Mouse (Mus musculus): Measurements from ENCODE around the gene Crygd. TPM values are rescaled to one million over a fixed set of nuclear protein-coding genes. Genes with fewer than 3 reads are reported as not detected.

Crygd gene
- total and polyA plus RNA-seq, 3 experiments: not detected

DNA sequence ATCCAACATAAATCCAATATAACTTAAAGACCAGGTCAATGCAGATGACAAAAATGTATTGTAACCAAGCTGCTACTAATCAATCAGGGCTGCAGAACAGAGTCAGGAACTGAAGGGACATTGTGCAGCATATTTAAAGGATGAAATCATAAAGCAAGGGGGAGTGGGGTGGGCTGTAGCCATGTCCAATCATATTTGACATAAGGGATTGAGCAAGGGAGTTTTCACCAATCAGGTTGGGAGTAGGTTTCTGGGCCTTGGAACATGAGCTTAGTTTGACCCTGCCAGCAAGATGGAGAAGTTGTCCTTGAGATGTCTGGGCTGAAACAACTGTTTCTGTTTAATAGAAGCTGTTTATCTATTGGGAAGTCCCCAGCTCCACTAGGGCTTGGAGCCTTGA, 30.6 kb downstream of the Crygd start, which contains the start of gene Akr1cl:
Gene Akr1cl, minus strand, starts transcription at position 119 of the 400 bp plus-strand sequence.
- H3K79me2 ChIP-seq (replicated peaks; ENCODE audit: control insufficient read depth, extremely low read depth, insufficient read depth, poor library complexity, severe bottlenecking): no peaks in the 10 kb centered on the region
- no peak within 1 kb of the TSS for H3K4me3 ChIP-seq (replicated peaks in 1 of 3; ENCODE audit: low read depth in 2 of 3, low read length in 2 of 3, poor library complexity in 1 of 3)
- TF ChIP-seq ZNF384 (IDR thresholded peaks at IDR 0.05; ENCODE audit: low read depth, low read length) (no peak), MAZ (IDR thresholded peaks at IDR 0.05; ENCODE audit: low read depth, low read length) (no peak), SMC3 (IDR thresholded peaks at IDR 0.05; ENCODE audit: low read depth, low read length) (no peak), SIN3A (IDR thresholded peaks at IDR 0.05; ENCODE audit: low read length) (no peak), JUN (IDR thresholded peaks at IDR 0.05; ENCODE audit: insufficient read depth, low read depth, low read length) (no peak)
- dilution Hi-C loops (cut with MboI; ENCODE audit: extremely low pct_ligation_motif_present, extremely low pct_unique_long_range_greater_than_20kb, low sequenced_read_pairs): no loop called here
- no peaks in the 10 kb centered on the region for H3K36me3 ChIP-seq (replicated peaks in 1 of 2; ENCODE audit: control insufficient read depth in 1 of 2, insufficient read depth in 1 of 2, low read length in 1 of 2)
- in situ Hi-C loops (cut with MboI; ENCODE audit: low pct_ligation_motif_present, low pct_unique_long_range_greater_than_20kb, low sequenced_read_pairs): no loop called here
- no peak for DNase-seq (ENCODE audit: extremely low read depth)
- no peak within 1 kb of the TSS for H3K27ac ChIP-seq (ENCODE audit: insufficient read depth, low read depth)
- no peak within 1 kb of the TSS for H3K9ac ChIP-seq (ENCODE audit: insufficient read depth, low read depth)
- no peaks in the 10 kb centered on the region for H3K27me3 ChIP-seq (replicated peaks)
- H3K9me3 ChIP-seq (replicated peaks; ENCODE audit: low read length): no peaks in the 10 kb centered on the region
- H3K4me1 ChIP-seq (ENCODE audit: control insufficient read depth in 1 of 2, insufficient read depth in 2 of 2): no peaks in the 10 kb centered on the region; a peak in 1 of 4 replicates
- no peak within 1 kb of the TSS for H3K4me2 ChIP-seq (ENCODE audit: insufficient read depth, low read depth, poor library complexity, severe bottlenecking)

DNA sequence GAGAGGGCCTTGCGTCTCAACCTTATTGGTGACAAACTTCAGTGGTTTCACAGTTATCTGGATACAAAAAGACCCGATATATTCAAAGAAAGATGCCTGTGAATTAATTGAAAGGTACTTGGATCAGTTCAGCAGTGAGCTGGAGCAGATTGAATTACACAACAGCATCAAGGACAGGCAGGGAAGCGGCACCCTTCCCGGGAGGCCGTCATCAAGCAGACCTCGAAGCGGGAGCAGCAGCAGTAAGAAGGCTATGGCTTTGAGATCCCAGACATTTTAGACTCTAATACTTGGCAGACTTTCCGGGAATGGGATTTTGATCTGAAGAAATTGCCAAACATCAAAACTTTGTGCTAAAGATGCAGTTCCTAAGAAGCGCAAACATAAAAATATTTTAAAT, 35.0 kb downstream of the Crygd start:
- H3K27me3 ChIP-seq (replicated peaks): no peaks in the 10 kb centered on the region
- in situ Hi-C loops (cut with MboI; ENCODE audit: low pct_ligation_motif_present, low pct_unique_long_range_greater_than_20kb, low sequenced_read_pairs) (no loop called here), dilution Hi-C loops (cut with MboI; ENCODE audit: extremely low pct_ligation_motif_present, extremely low pct_unique_long_range_greater_than_20kb, low sequenced_read_pairs) (no loop called here)

DNA sequence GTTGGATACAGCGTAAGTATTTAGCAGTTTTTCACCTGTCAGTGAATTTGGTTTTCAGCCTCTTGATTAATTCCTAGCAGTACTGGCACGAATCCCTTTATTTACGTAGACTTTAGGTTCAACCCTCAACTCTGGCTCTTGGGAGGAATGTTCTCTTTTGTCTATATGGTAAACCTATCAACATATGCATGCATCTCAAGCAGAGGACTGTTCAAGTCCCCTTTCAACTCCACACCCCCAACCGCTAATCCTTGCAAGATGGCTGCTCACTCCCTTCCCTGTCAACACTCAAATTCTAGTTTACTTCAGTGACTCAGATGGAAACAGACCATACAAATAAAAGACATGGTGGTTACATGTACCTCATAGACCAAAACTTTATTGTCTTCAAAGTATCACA, 50.5 kb downstream of the Crygd start:
- DNase-seq (ENCODE audit: extremely low read depth): no peak
- H3K9ac ChIP-seq (ENCODE audit: insufficient read depth, low read depth): no peak overlapping the region
- H3K27ac ChIP-seq (ENCODE audit: insufficient read depth, low read depth): no peak overlapping the region
- H3K4me1 ChIP-seq (ENCODE audit: control insufficient read depth in 1 of 2, insufficient read depth in 2 of 2): 0 out of 4 replicates have a peak, but pooled peaks cover 0 to 2% of the 10 kb centered on the region in 2 experiments
- H3K4me3 ChIP-seq (replicated peaks in 1 of 3; ENCODE audit: low read depth in 2 of 3, low read length in 2 of 3, poor library complexity in 1 of 3): no peak overlapping the region
- no peaks in the 10 kb centered on the region for H3K36me3 ChIP-seq (replicated peaks in 1 of 2; ENCODE audit: control insufficient read depth in 1 of 2, insufficient read depth in 1 of 2, low read length in 1 of 2)
- no peak for TF ChIP-seq ELF1 (IDR thresholded peaks at IDR 0.05; ENCODE audit: low read depth, low read length)
- TF ChIP-seq PAX5 (IDR thresholded peaks at IDR 0.05; ENCODE audit: low read length): no peak
- no peak for TF ChIP-seq ZMIZ1 (IDR thresholded peaks at IDR 0.05; ENCODE audit: low read depth, low read length)
- no peak for TF ChIP-seq BHLHE40 (IDR thresholded peaks at IDR 0.05; ENCODE audit: low read depth, low read length)
- TF ChIP-seq USF1 (IDR thresholded peaks at IDR 0.05; ENCODE audit: low read depth, low read length): no peak
- TF ChIP-seq KAT2A (IDR thresholded peaks at IDR 0.05; ENCODE audit: insufficient replicate concordance, low read length): no peak
- no peak for TF ChIP-seq SIN3A (IDR thresholded peaks at IDR 0.05; ENCODE audit: low read length)
- no peak for TF ChIP-seq IRF4 (IDR thresholded peaks at IDR 0.05; ENCODE audit: low read depth, low read length)
- TF ChIP-seq USF2 (conservative IDR thresholded peaks at IDR 0.05; ENCODE audit: low read depth, low read length): no peak
- TF ChIP-seq ZNF384 (IDR thresholded peaks at IDR 0.05; ENCODE audit: low read depth, low read length): no peak
- no peak for TF ChIP-seq POLR2A (IDR thresholded peaks at IDR 0.05; ENCODE audit: low read depth, low read length)
- no peak for TF ChIP-seq SMC3 (IDR thresholded peaks at IDR 0.05; ENCODE audit: low read depth, low read length)
- H3K79me2 ChIP-seq (replicated peaks; ENCODE audit: control insufficient read depth, extremely low read depth, insufficient read depth, poor library complexity, severe bottlenecking): no peaks in the 10 kb centered on the region
- H3K9me3 ChIP-seq (replicated peaks; ENCODE audit: low read length): no peaks in the 10 kb centered on the region
- H3K27me3 ChIP-seq (replicated peaks): no peaks in the 10 kb centered on the region
- dilution Hi-C loops (cut with MboI; ENCODE audit: extremely low pct_ligation_motif_present, extremely low pct_unique_long_range_greater_than_20kb, low sequenced_read_pairs): no loop called here
- in situ Hi-C loops (cut with MboI; ENCODE audit: low pct_ligation_motif_present, low pct_unique_long_range_greater_than_20kb, low sequenced_read_pairs): loop anchor here (25.0 kb wide), 1 partner anchor 1350 kb away; no protein-coding TSS in a partner anchor
- no peak overlapping the region for H3K4me2 ChIP-seq (ENCODE audit: insufficient read depth, low read depth, poor library complexity, severe bottlenecking)

More for the DNA sequence above, 35.0 kb downstream of the Crygd start:
- Histone ChIP-seq H3K36me3 (replicated peaks in 1 of 2; ENCODE audit: control insufficient read depth in 1 of 2, insufficient read depth in 1 of 2, low read length in 1 of 2) (no peaks in the 10 kb centered on the region), H3K9ac (ENCODE audit: insufficient read depth, low read depth) (no peak overlapping the region), H3K4me3 (replicated peaks in 1 of 3; ENCODE audit: low read depth in 2 of 3, low read length in 2 of 3, poor library complexity in 1 of 3) (no peak overlapping the region), H3K4me1 (ENCODE audit: control insufficient read depth in 1 of 2, insufficient read depth in 2 of 2) (no peaks in the 10 kb centered on the region), H3K4me2 (ENCODE audit: insufficient read depth, low read depth, poor library complexity, severe bottlenecking) (no peak overlapping the region), H3K27ac (ENCODE audit: insufficient read depth, low read depth) (no peak overlapping the region), H3K9me3 (replicated peaks; ENCODE audit: low read length) (no peaks in the 10 kb centered on the region), H3K79me2 (replicated peaks; ENCODE audit: control insufficient read depth, extremely low read depth, insufficient read depth, poor library complexity, severe bottlenecking) (no peaks in the 10 kb centered on the region)
- TF ChIP-seq JUND (conservative IDR thresholded peaks at IDR 0.05; ENCODE audit: low read depth, low read length) (no peak), MAZ (IDR thresholded peaks at IDR 0.05; ENCODE audit: low read depth, low read length) (no peak)
- DNase-seq (ENCODE audit: extremely low read depth): no peak

Other genes starting within 250 kb of the Crygd start
- gene Plekhm3, start 106.6 kb downstream of the Crygd start, total RNA-seq (2012; rRNA removed): 14.1 and 14.6 TPM in 2 replicates
- gene Plekhm3, start 106.6 kb downstream of the Crygd start, total RNA-seq (2014; rRNA removed): 9.5 and 9.9 TPM in 2 replicates
- gene Plekhm3, start 106.6 kb downstream of the Crygd start, polyA plus RNA-seq (2012; ENCODE audit: insufficient read length, low read depth): 11.3 and 13.0 TPM in 2 replicates
- gene Akr1cl, start 30.7 kb downstream of the Crygd start, total RNA-seq (2012; rRNA removed): not detected in 2 replicates
- not detected in 2 replicates for gene Akr1cl, start 30.7 kb downstream of the Crygd start, total RNA-seq (2014; rRNA removed)
- not detected in 2 replicates for gene Akr1cl, start 30.7 kb downstream of the Crygd start, polyA plus RNA-seq (2012; ENCODE audit: insufficient read length, low read depth)
- gene Cryge, start 12.3 kb downstream of the Crygd start, total RNA-seq (2012; rRNA removed): not detected in 2 replicates
- gene Cryge, start 12.3 kb downstream of the Crygd start, total RNA-seq (2014; rRNA removed): not detected in 2 replicates
- gene Cryge, start 12.3 kb downstream of the Crygd start, polyA plus RNA-seq (2012; ENCODE audit: insufficient read length, low read depth): not detected in 2 replicates
- not detected in 2 replicates for gene Crygc, start 10.2 kb upstream of the Crygd start, total RNA-seq (2012; rRNA removed)
- gene Crygc, start 10.2 kb upstream of the Crygd start, total RNA-seq (2014; rRNA removed): not detected in 2 replicates
- gene Crygc, start 10.2 kb upstream of the Crygd start, polyA plus RNA-seq (2012; ENCODE audit: insufficient read length, low read depth): not detected in 2 replicates
- not detected in 2 replicates for gene Crygb, start 18.8 kb upstream of the Crygd start, total RNA-seq (2012; rRNA removed)
- not detected in 2 replicates for gene Crygb, start 18.8 kb upstream of the Crygd start, total RNA-seq (2014; rRNA removed)
- not detected in 2 replicates for gene Crygb, start 18.8 kb upstream of the Crygd start, polyA plus RNA-seq (2012; ENCODE audit: insufficient read length, low read depth)
- not detected in 2 replicates for gene Cryga, start 39.9 kb upstream of the Crygd start, total RNA-seq (2012; rRNA removed)
- not detected in 2 replicates for gene Cryga, start 39.9 kb upstream of the Crygd start, total RNA-seq (2014; rRNA removed)
- not detected in 2 replicates for gene Cryga, start 39.9 kb upstream of the Crygd start, polyA plus RNA-seq (2012; ENCODE audit: insufficient read length, low read depth)
- gene Gm28845, start 56.1 kb upstream of the Crygd start, total RNA-seq (2012; rRNA removed): not detected in 2 replicates
- gene Gm28845, start 56.1 kb upstream of the Crygd start, total RNA-seq (2014; rRNA removed): not detected in 2 replicates
- not detected in 2 replicates for gene Gm28845, start 56.1 kb upstream of the Crygd start, polyA plus RNA-seq (2012; ENCODE audit: insufficient read length, low read depth)
- not detected in 2 replicates for gene D630023F18Rik, start 59.8 kb upstream of the Crygd start, total RNA-seq (2012; rRNA removed)
- gene D630023F18Rik, start 59.8 kb upstream of the Crygd start, total RNA-seq (2014; rRNA removed): 0.13 and 0.18 TPM in 2 replicates
- 0.17 TPM in 1 of 2 replicates, not detected in the other for gene D630023F18Rik, start 59.8 kb upstream of the Crygd start, polyA plus RNA-seq (2012; ENCODE audit: insufficient read length, low read depth)
- gene Idh1, start 123.0 kb upstream of the Crygd start, total RNA-seq (2012; rRNA removed): 8.1 and 9.3 TPM in 2 replicates
- 20.6 and 23.4 TPM in 2 replicates for gene Idh1, start 123.0 kb upstream of the Crygd start, total RNA-seq (2014; rRNA removed)
- 11.1 and 11.2 TPM in 2 replicates for gene Idh1, start 123.0 kb upstream of the Crygd start, polyA plus RNA-seq (2012; ENCODE audit: insufficient read length, low read depth)
- gene Pikfyve, start 123.2 kb upstream of the Crygd start, total RNA-seq (2012; rRNA removed): 14.5 and 14.8 TPM in 2 replicates
- gene Pikfyve, start 123.2 kb upstream of the Crygd start, total RNA-seq (2014; rRNA removed): 25.5 and 26.7 TPM in 2 replicates
- gene Pikfyve, start 123.2 kb upstream of the Crygd start, polyA plus RNA-seq (2012; ENCODE audit: insufficient read length, low read depth): 12.6 and 14.5 TPM in 2 replicates
- not detected in 2 replicates for gene Pth2r, start 218.6 kb upstream of the Crygd start, total RNA-seq (2012; rRNA removed)
- gene Pth2r, start 218.6 kb upstream of the Crygd start, total RNA-seq (2014; rRNA removed): not detected in 2 replicates
- not detected in 2 replicates for gene Pth2r, start 218.6 kb upstream of the Crygd start, polyA plus RNA-seq (2012; ENCODE audit: insufficient read length, low read depth)